Mouse (Mus musculus) embryo, embryonic 10 days (tissue): Measurements from ENCODE around the gene Zbtb3.
"Not testable (repeated sequence)": the region's sequence is repeated elsewhere in the genome, so short reads cannot be mapped to it uniquely, and the experiment has no call there.

Experiments used
- DNase-seq: peaks from one replicate; pipeline ENCODE4 v3.0.0-alpha.2; 2015; ENCODE audit warnings: low spot score

The Zbtb3 gene

GRCm38 (mm10) chr19:8803879-8804660, 1.7 kb downstream of the Zbtb3 start:
- no peak for DNase-seq

GRCm38 (mm10) chr19:8806810-8807209, 4.5 kb downstream of the Zbtb3 start:
- no peak for DNase-seq

GRCm38 (mm10) chr19:8815812-8816211, 13.5 kb downstream of the Zbtb3 start:
- DNase-seq = no peak

- DNase-seq = no peak
These were observed 14.6 kb downstream of the Zbtb3 start for GRCm38 (mm10) chr19:8817001-8817400.

- no peak for DNase-seq
These were observed 16.0 kb downstream of the Zbtb3 start for GRCm38 (mm10) chr19:8818301-8818798.

- DNase-seq = peak; percentile 98
These were observed 16.6 kb downstream of the Zbtb3 start, which contains the start of gene Ttc9c for GRCm38 (mm10) chr19:8818801-8819595. Gene Ttc9c (minus strand): TSS chr19:8819333.

GRCm38 (mm10) chr19:8819596-8820423, 17.5 kb downstream of the Zbtb3 start, which contains the start of gene Hnrnpul2:
Gene Hnrnpul2 (plus strand): TSS chr19:8820010.
- DNase-seq = peak; percentile 99

- no peak for DNase-seq
These were observed 18.1 kb downstream of the Zbtb3 start for GRCm38 (mm10) chr19:8820424-8820956.

GRCm38 (mm10) chr19:8821146-8821545, 18.8 kb downstream of the Zbtb3 start:
- no peak for DNase-seq

GRCm38 (mm10) chr19:8822696-8823095, 20.3 kb downstream of the Zbtb3 start:
- DNase-seq = no peak

- no peak for DNase-seq
These were observed 27.3 kb downstream of the Zbtb3 start, which contains the start of gene AC129217.1 for GRCm38 (mm10) chr19:8829660-8830059. Gene AC129217.1 (plus strand): TSS chr19:8829773.

GRCm38 (mm10) chr19:8830664-8831063, 28.3 kb downstream of the Zbtb3 start:
- no peak for DNase-seq

- DNase-seq = no peak
These were observed 28.9 kb downstream of the Zbtb3 start for GRCm38 (mm10) chr19:8831262-8831661.

GRCm38 (mm10) chr19:8832971-8833370, 30.6 kb downstream of the Zbtb3 start:
- no peak for DNase-seq

GRCm38 (mm10) chr19:8836327-8836726, 34.0 kb downstream of the Zbtb3 start:
- not testable (repeated sequence) for DNase-seq

GRCm38 (mm10) chr19:8837251-8837791, 35.0 kb downstream of the Zbtb3 start, which contains the start of gene Bscl2:
Gene Bscl2 (plus strand): TSS chr19:8837467.
- peak; percentile 92 for DNase-seq

GRCm38 (mm10) chr19:8838041-8838730, 35.8 kb downstream of the Zbtb3 start:
- DNase-seq = no peak

GRCm38 (mm10) chr19:8839103-8839907, 37.0 kb downstream of the Zbtb3 start, which contains the start of gene Gng3:
Gene Gng3 (minus strand): TSS chr19:8839194.
- DNase-seq = peak; percentile 63
